Mouse (Mus musculus): Measurements from ENCODE around the gene Zfp651. TPM values are rescaled to one million over a fixed set of nuclear protein-coding genes. Genes with fewer than 3 reads are reported as not detected.

The Zfp651 gene
- total RNA-seq, 2 experiments from 2014 or later: 127 to 157 TPM

- no peak overlapping the region for H3K4me3 ChIP-seq
- DNase-seq: no peak
- no peak overlapping the region for H3K27ac ChIP-seq
- TF ChIP-seq CTCF (IDR thresholded peaks at IDR 0.05): no peak
- intact Hi-C loops (cut with DNase I): no loop called here
Measured at GRCm38 (mm10) chr9:121798887-121799520, 39.9 kb downstream of the Zfp651 start.

- TF ChIP-seq CTCF (IDR thresholded peaks at IDR 0.05): no peak
- Histone ChIP-seq H3K4me3 (no peak overlapping the region), H3K27ac (no peak overlapping the region)
- no peak for DNase-seq
- intact Hi-C loops (cut with DNase I): no loop called here
Measured at GRCm38 (mm10) chr9:121802747-121803146, 43.6 kb downstream of the Zfp651 start.

GRCm38 (mm10) chr9:121807546-121807945 is 48.4 kb downstream of the Zfp651 start:
- no peak for DNase-seq
- no peak overlapping the region for H3K4me3 ChIP-seq
- 0 out of 2 replicates have a peak overlapping the region, but pooled peaks have one; percentile 24 for H3K27ac ChIP-seq
- no peak for TF ChIP-seq CTCF (IDR thresholded peaks at IDR 0.05)
- intact Hi-C loops (cut with DNase I): no loop called here

- TF ChIP-seq CTCF (IDR thresholded peaks at IDR 0.05): no peak
- 0 out of 2 replicates have a peak overlapping the region, but pooled peaks have one; percentile 24 for H3K27ac ChIP-seq
- H3K4me3 ChIP-seq: no peak overlapping the region
- no peak for DNase-seq
- intact Hi-C loops (cut with DNase I): no loop called here
Measured at GRCm38 (mm10) chr9:121807947-121808346, 48.8 kb downstream of the Zfp651 start.

DNA sequence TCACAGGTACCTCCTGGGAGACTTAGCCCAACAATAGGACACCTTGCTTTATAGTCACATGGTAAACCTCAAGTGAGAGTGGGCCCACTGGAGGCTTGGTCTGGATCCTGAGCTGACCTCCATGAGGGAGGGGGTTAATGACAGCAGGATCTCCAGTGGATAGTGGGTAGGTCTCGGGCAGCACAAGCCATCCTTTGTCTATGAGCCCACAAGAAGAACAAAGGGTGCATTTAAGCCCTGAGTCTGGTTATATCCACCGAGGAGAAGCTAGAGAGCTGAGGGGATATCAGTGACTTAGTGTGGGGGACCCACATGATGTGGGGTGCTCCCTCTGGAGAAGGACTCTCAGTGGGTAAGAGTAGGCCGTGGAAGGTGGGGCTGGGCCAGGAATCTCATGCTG is 49.4 kb downstream of the Zfp651 start:
- Histone ChIP-seq H3K4me3 (no peak overlapping the region), H3K27ac (peak overlapping the region; percentile 24; the same call in 1 of the 2 replicates)
- intact Hi-C loops (cut with DNase I): no loop called here
- DNase-seq: no peak
- TF ChIP-seq CTCF (IDR thresholded peaks at IDR 0.05): no peak

- TF ChIP-seq CTCF (IDR thresholded peaks at IDR 0.05): no peak
- no peak for DNase-seq
- no peak overlapping the region for H3K4me3 ChIP-seq
- H3K27ac ChIP-seq: peak overlapping the region; percentile 35; the same call in 1 of the 2 replicates
- intact Hi-C loops (cut with DNase I): no loop called here
Measured at GRCm38 (mm10) chr9:121810081-121810821, 51.1 kb downstream of the Zfp651 start.

- DNase-seq: no peak
- Histone ChIP-seq H3K4me3 (no peak overlapping the region), H3K27ac (no peak overlapping the region)
- intact Hi-C loops (cut with DNase I): no loop called here
- TF ChIP-seq CTCF (IDR thresholded peaks at IDR 0.05): no peak
Measured at GRCm38 (mm10) chr9:121815183-121815582, 56.1 kb downstream of the Zfp651 start.

GRCm38 (mm10) chr9:121819073-121819770 is 60.1 kb downstream of the Zfp651 start:
- H3K27ac ChIP-seq: peak overlapping the region; percentile 82
- H3K4me3 ChIP-seq: peak overlapping the region; percentile 36
- intact Hi-C loops (cut with DNase I): no loop called here
- no peak for TF ChIP-seq CTCF (IDR thresholded peaks at IDR 0.05)
- DNase-seq: peak; percentile 70

DNA sequence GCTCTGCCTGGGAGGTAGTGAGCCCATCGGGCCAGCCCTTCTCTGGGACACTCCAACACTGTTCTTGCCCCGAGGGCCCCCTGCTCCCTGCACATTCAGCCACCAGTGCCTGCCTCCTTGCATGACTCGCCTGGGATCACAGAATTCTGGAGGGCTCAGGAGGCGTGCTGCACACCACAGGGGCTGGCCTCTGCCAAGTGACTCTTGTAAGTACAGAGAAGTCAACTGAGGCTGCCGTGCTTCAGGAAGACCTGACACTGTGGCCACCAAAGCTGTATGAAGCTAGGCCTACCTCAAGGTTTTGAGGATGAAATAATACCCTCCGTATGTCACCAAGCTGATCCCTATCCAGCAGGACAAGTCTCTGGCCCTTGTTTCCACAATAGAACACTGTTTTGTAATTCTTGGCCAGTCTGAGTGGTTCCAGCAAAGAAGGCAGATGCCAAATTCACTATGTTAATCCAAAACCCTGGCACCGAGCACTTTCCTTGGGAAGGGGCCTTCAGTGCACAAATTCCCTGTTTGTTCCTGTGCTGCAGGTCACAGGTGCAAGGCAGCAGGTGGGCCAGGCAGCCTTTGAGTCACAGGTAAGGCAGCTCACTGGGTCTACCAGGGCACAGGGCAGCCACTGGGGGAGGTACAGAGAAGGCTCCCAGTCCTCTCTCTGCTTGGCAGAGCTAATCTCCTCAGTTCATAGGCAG is 60.8 kb downstream of the Zfp651 start:
- no peak for DNase-seq
- peak overlapping the region; percentile 82 for H3K27ac ChIP-seq
- peak overlapping the region; percentile 36 for H3K4me3 ChIP-seq
- intact Hi-C loops (cut with DNase I): no loop called here
- no peak for TF ChIP-seq CTCF (IDR thresholded peaks at IDR 0.05)

- H3K27ac ChIP-seq: no peak overlapping the region
- no peak for TF ChIP-seq CTCF (IDR thresholded peaks at IDR 0.05)
- H3K4me3 ChIP-seq: no peak overlapping the region
- intact Hi-C loops (cut with DNase I): no loop called here
- DNase-seq: no peak
Measured at GRCm38 (mm10) chr9:121820765-121821164, 61.6 kb downstream of the Zfp651 start.

Other genes starting within 250 kb of the Zfp651 start
- not detected for gene Lyzl4, start 117.2 kb upstream of the Zfp651 start, total RNA-seq (2021)
- gene Vipr1, start 116.6 kb upstream of the Zfp651 start, total RNA-seq (2021): 1 to 10 TPM; 1.5 to 2.1 TPM
- gene Sec22c, start 53.8 kb upstream of the Zfp651 start, total RNA-seq (2021): 1 to 10 TPM; 2.6 to 4.8 TPM
- gene Ss18l2, start 49.0 kb upstream of the Zfp651 start, total RNA-seq (2021): 100 to 1,000 TPM; 108 to 137 TPM
- 10 to 100 TPM; 41.3 to 42.6 TPM for gene Nktr, start 40.2 kb upstream of the Zfp651 start, total RNA-seq (2021)
- gene Klhl40, start 18.3 kb downstream of the Zfp651 start, total RNA-seq (2021): 100 to 1,000 TPM; 103 to 120 TPM
- 100 to 1,000 TPM; 151 to 153 TPM for gene Hhatl, start 33.2 kb downstream of the Zfp651 start, total RNA-seq (2021)
- gene Ccdc13, start 80.1 kb downstream of the Zfp651 start, total RNA-seq (2021): under 1 TPM in 1 of 2 experiments, not detected in 1; 0.23 TPM
- 100 to 1,000 TPM in 1 of 2 experiments, 10 to 100 TPM in 1; 89.1 to 111 TPM for gene Higd1a, start 99.0 kb downstream of the Zfp651 start, total RNA-seq (2021)
- gene Ackr2, start 139.0 kb downstream of the Zfp651 start, total RNA-seq (2021): 1 to 10 TPM; 1.2 to 3.6 TPM
- gene Cyp8b1, start 157.0 kb downstream of the Zfp651 start, total RNA-seq (2021): not detected
- gene Fam198a, start 191.7 kb downstream of the Zfp651 start, total RNA-seq (2021): 1 to 10 TPM in 1 of 2 experiments, under 1 TPM in 1; 0.97 to 1.6 TPM
- 10 to 100 TPM; 14.9 to 16.7 TPM for gene Pomgnt2, start 237.8 kb downstream of the Zfp651 start, total RNA-seq (2021)